Mouse (Mus musculus) large intestine, adult 2 months (tissue): ENCODE measurements at regions not wholly inside any gene's neighbourhood (a gene's known extent, or its start where the extent isn't known, plus 50 kb on each side); places are given as distances from the start of the nearest gene placed in this dataset.

Experiments used
- DNase-seq: peaks from one replicate; pipeline ENCODE4 v3.0.0-alpha.2; 2012; ENCODE audit warnings: low read depth, low spot score
- WGBS: fragments of 180-500 bp; shearing (Covaris S2); methylation state at CpG from one replicate; pipeline ENCODE4 v1.1.7; 2018; 5-methylcytosine and 5-hydroxymethylcytosine counted together

DNA sequence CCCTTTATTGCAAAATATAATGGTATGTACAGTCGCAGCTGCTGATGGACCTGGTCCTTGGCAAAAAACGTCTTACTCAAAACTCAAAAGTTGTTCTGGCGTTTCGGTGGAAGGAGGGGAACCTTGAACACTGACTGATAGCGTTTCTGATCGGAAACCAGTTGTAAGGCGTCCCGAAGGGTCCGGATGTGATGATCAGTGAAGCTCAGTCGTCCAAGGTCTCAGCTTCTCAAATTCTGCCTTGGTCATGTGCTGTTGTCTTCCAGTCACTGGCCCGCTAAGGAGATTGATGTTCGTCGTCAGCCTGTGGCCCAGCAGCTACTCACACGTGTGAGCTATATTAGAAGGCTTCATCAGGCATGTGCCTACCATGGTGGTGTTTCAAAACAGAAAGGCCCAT is 173.5 kb downstream of the Slc38a4 start:
- no peak for DNase-seq
- WGBS, result 80% methylated on average over 14 of the region's 14 CpGs

DNA sequence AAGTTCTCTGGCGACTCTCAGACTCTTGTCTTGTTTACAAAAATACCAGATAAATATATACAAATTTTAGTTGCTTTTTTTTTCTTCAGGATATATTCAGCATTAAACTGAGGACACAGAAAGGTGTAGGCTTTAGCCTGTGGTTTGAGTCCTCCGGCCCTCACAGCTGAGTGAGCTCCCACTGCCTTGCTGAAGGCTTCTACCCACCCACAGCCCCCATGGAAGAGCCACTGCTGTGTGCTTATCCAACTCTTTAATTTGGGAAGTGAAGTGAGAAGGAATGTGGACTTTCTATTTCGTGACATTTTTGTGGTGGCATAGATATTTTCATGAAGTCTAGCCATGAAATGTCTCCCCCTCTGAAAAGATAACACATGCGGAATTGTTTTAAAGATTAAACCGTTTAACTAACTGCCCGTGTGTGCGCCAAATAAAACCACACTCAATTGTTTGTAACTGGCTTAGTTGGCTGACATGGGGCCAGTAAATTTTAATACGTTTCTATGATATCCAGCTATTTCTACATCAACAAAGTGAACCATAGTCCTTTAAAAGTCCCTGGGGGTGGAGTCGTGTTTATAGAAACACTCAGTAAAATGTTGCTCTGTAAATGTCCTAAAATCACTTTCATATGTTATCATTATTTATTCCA is 174.1 kb downstream of the Slc38a4 start:
- no peak for DNase-seq
- 61% methylated on average over 9 of the region's 9 CpGs for WGBS

DNA sequence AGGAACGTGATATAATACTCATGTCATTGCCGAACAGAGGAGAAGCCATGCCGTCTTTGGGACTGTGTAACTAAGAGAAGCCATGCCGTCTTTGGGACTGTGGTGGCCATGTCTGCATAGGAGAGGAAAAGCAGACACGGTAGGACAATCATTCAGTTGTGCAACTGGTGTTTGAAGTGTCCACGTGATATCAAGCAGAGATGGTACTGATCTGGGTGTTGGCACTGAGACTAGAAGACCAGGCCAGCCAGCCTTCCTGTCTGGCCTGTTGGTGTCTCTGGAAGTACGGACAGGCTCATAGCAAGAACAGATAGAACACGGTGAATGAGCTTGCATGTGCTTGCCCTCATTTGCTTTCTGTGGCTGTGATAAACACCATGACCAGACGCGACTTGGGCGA is 175.7 kb downstream of the Slc38a4 start:
- WGBS, result 92% methylated on average over 11 of the region's 11 CpGs
- no peak for DNase-seq

DNA sequence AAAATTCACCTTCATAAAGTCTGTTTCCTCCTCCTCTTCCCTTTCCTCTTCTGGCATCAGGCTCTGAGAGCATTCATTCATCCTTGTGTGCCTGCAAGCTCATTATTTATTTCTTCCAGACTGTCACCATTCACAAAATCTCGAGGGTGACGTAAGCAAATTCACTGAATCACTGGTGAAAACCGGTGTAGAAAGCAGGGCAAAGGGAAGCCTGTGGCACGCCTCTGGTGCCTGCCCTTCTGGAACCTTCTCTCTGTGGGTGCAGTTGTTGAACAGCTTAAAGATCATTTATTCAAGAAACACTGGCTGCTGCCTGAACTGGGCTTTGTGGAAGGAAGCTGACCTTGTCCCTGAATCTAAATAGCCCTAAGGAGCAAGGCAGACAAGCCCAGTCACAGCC is 177.0 kb downstream of the Slc38a4 start:
- no peak for DNase-seq
- 39% methylated on average over 4 of the region's 4 CpGs for WGBS

DNA sequence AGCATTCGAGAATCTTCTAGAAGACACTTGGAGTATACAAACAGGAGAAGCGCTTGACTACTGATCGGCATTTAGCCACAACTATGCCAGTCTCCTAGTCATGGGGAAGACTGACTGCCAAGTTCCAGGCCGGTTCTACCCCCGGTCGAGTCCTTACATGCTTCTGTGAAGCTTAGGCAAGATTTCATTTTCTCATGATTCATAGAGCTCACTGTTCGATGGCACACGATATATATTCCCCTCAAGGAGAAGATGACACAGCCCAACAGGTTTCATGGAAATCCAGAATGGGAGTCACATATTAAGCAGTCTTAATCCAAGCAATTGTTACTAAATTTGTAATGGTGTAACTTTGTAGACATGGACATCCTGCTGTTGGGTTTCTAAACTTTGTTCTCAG is 177.8 kb downstream of the Slc38a4 start:
- DNase-seq, result no peak
- WGBS, result 88% methylated on average over 8 of the region's 8 CpGs

DNA sequence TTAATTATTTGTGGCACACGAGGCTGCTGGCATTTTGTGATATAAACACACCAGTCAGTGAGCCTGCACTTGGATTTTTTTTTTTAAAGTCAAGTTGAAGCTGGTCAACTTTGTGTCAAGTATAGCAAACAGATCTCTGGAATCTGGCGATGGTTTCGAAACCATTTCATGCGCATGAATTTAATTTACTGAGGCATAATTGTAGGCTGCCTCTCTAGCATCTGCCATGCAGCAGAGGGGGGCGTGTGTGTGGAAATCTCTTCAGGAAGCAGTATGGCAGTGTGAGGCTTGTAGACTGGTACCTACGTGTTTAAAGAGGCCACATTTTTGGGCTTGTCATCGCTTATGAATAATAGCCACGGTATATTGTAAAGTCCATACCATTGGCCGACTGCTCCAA is 177.7 kb upstream of the Slc38a2 start:
- DNase-seq, result no peak
- WGBS, result 75% methylated on average over 9 of the region's 9 CpGs

DNA sequence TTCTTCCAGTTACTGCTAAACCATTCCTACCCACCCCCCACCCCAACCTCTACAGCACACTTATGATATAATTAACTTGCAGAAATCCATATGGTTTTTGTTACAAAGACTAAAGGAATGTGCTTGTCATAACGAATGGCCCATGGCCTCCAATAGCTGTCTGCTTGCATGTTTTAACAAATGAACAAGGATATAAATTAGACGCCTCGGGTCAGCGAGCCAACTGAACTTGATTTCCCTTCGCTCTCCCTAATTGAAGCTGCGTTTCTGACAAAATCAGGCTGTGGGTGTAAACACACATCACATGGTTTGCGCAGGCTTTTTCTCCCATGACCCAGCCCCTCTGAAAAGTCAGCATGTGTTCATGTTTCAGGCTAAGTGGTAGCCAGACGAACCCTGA is 174.6 kb upstream of the Slc38a2 start:
- WGBS, result 68% methylated on average over 8 of the region's 8 CpGs
- no peak for DNase-seq

DNA sequence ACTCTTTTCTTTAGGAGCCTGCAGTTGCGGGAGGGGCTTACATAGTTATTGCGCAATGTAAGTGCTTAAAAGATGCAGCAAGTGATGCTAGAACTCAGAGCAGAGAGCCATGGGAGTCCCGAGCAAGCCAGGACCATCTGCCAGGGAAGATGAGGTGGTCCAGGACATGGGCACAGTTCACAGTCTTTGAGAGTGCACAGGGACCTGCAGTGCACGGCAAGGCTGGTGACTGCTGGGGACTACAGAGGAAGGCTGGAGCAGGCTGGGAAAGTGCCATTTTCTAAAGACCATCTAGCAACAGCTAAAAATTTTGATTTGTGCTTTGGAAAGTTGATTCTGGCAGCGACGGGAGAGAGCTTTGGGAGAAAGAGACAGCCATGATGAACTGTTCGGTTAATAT is 174.0 kb upstream of the Slc38a2 start:
- DNase-seq, result no peak
- WGBS, result 78% methylated on average over 7 of the region's 7 CpGs

DNA sequence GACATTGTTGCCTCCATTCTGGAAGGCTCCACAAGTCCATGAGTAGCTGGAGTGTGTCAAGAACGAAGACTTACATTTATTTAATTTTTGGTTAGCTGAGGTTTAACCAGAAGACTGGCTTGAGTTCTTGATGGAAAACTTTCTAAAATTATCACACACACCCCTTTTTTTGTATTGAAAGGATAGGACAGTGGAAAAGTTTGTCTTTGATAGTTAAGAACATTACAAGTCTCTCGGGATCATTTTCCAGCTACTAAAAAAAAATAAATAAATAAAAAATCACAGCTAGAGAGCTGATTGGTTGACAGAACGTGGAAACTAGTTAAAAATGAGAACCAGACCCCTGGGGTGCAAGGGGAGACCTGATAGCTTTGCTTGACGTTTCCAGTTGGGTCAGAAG is 173.6 kb upstream of the Slc38a2 start:
- no peak for DNase-seq
- WGBS, result 66% methylated on average over 4 of the region's 4 CpGs

DNA sequence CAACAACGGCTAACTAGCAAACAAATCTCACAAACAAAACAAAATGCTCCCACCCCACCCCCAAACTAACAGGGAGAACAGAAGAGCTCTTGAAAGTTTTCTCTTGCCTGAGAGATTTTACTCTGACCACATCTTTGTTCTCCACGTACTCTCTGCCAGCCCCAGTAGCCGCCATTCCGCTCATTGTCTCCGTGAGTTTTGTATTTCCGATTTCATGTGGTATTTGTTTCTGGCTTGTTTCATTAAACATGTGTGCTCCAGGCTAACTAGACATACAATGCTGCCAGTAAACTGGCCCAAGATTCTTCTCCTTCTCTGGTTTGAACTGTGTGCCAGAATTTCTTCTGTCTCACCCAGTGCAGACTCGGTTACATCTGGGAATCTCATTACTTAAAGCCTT is 168.2 kb upstream of the Slc38a2 start:
- no peak for DNase-seq

DNA sequence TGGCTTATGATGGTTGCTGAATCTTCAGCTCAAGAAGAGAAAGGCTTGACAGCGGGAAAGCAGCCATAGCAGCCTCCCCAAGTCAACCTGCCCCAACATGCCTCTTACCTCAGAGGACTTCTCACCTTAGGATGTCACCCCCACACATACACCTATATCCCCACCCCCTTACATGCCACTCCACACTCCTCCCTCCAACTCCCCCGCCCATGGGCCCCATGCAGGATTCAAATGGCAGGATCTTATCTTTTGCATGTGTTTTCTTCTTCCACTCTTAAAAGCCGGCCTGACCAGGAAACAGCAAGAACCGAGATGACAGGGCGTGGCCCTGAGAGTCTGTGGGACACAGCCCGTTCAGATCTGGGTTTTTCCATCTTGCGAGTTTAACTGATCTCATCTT is 166.4 kb upstream of the Slc38a2 start:
- 59% methylated on average over 7 of the region's 7 CpGs for WGBS
- no peak for DNase-seq

More for the DNA sequence above, 168.2 kb upstream of the Slc38a2 start:
- 78% methylated on average over 7 of the region's 7 CpGs for WGBS

DNA sequence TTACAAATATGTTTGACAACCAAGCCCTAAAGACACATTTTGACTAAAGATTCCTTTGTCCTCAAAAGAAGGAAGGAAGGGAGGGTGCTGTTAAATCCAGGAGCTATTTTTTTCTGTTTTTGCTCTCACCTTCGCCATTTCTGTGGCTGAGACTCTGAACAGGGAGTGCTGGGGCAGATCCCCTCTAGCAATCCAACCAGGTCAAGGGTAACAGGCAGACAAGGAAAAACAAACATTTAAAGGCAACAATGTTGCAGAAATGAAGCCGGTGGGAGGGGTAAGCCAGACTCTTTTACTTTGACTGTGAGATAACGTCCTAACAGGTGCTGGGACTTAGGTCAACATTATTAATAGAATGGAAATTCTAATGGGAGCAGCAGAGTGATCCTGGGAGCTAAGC is 158.2 kb upstream of the Slc38a2 start:
- WGBS, result 44% methylated on average over 3 of the region's 3 CpGs
- DNase-seq, result no peak

DNA sequence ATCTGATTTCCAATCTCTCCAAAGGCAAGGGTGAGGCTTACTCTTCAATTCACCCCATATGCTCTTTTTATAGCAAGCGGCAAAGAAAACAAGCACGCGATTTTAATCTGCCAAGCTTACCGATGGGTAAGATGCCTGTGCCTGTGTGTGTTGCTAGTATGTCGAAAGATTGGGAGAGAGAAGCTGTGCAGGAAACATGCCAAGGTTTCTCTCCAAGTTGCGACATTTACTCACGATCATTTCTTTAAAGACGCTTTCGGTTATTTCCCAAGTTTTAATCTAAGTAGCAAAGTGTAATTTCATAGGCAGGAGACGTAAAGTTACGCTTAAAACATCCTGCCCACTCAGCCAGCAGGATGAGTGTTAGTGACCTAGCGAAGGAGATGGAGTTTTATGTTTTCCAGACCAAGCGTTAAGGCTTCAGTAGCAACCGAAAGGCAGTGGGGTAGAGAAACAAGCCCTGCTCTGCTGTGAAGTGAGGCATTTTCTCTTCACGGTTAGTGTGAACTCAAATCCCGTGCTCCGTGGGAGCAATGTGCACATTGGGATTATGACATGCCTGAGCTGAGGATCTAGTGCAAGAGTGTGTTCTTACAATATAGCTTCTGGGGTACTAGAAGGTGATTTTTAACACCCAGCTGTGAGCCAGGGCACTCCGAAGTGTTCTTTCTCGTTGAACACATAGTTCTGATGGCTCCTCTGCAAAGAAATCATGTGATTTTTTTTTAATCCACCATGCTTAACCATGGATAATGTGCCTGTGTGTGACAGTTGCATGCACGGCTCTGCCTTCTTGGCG is 152.6 kb upstream of the Slc38a2 start:
- no peak for DNase-seq
- 82% methylated on average over 21 of the region's 21 CpGs for WGBS

DNA sequence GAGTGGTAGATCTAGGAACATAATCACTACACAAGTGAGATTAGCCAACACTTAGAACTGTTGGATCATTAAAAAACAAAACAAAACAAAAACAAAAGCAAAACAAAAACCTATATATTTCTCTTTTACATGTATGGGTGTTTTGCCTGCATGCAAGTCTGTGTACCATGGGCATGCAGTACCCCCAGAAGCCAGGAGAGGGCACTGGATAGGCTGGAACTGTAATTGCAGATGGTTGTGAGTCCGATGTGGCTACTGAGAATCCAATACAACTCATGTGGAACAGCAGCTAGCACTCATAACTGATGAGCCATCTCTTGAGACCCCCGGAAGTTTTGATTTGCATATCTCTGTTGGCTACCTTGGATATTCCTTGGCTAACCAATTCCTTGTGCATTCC is 148.6 kb upstream of the Slc38a2 start:
- no peak for DNase-seq
- 86% methylated on average over 2 of the region's 2 CpGs for WGBS

DNA sequence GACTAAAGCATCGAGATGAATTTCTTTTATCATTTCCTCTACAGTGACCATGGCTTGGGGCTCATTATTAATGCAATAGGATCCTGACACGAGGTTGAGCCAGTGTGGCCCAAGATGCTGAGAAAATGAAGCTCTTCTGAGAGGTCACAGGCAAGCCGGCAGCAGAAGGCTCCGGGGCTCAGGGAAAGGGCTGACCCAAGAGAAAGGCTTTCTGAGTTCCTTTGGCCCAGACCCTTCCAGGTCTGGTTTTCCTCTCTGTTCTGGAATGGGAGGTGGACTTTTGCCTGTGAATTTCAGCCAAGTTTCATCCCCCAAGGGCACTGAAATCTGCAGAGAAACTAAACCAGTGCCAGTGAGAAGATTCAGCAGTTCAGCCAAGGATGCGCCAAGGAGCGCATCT is 145.7 kb upstream of the Slc38a2 start:
- DNase-seq, result no peak
- WGBS, result 79% methylated on average over 6 of the region's 6 CpGs

DNA sequence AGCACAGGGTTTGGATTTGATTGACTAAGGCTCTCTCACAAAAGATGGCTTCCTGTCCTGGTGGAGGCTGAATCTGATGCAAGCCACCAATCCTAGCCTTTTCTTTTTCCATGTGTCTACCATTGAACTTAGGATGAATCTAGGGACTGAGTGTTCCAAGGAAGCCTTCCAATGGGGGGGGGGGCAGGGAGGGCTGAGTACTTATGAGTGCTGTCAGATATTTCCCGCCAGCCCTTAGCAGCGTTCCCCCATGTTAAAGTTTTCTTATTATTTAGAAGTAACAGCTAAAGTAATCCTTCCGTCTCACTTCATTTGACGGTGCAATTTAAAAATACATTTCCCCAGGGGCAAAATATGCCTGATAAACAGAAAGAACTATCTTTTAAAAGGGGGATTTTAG is 144.8 kb upstream of the Slc38a2 start:
- DNase-seq, result no peak
- 81% methylated on average over 4 of the region's 4 CpGs for WGBS

DNA sequence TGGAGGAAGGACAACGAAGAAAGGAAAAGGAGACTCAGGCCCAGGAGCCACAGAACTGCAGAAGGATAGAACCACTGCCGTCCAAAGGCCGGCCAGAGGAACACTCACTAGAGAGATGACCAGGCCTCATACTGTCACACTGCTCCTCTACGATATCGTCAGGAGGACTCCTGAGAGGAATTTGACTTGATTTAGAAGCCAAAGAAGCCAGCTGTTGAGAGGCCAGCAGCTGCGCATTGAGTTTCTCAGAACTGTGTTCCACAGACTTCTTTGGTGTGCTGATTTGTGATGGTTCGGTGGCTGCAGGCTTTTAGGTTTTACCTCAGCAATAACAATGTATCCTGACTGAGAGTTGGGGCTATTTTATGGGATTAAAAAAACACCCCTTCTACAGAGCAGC is 144.1 kb upstream of the Slc38a2 start:
- no peak for DNase-seq
- 76% methylated on average over 7 of the region's 7 CpGs for whole genome bisulfite sequencing

DNA sequence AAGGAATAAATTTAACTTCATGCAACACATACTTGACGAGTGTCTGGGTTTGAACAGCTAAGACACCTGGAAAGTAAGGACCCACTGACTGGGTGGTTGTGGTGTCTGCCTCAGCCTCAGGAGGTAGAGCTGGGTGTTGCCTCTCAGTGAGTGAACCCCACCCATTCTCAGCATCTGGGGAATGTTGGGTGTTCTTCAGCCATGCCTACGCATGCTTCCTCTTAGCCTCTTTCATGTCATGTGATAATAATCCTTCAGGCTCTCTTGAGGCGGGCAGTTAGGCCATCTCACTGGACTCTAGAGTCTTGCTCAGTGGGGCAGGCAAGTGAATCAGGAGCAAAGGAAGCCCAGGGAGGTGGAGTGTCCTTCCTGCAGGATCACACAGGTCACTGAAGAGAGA is 143.4 kb upstream of the Slc38a2 start:
- WGBS, result 64% methylated on average over 3 of the region's 3 CpGs
- DNase-seq, result no peak

DNA sequence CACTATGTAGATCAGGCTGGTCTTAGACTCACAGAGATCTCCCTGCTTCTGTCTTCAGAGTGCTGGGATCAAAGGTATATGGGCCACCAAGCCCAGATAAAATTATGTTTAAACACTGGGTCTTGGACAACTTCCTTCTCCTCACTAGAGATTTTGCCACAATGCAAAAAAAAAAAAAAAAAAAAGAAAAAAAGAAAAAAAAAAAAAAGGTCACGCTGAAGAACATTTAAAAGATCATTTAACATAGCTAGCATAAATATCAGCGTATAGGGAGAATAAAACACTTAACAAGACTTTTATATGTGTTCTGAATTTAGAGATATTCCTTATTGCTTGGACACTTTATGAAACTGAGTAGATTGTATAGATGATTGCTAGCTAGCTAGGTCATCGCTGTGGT is 137.1 kb upstream of the Slc38a2 start:
- DNase-seq, result no peak
- WGBS, result 59% methylated on average over 3 of the region's 3 CpGs

DNA sequence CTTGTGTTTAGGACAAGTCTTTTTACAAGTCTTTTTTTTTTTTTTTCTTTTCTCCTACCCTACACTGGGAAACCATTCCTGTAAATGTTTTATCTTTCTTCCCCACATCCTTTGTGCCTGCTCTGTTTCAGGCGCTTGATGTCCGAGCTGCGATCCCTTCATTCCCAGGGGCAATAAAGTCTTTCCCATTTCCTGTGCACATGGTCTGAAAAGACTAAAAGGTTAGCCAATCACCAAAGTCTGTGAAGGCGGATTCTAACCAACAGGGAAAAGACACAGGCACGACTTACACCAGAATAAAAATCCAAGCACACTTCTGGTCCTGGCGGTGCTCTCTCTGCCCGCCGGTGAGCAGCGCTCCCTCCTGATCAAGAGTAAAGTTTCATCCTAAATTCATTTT is 135.3 kb upstream of the Slc38a2 start:
- WGBS, result 26% methylated on average over 9 of the region's 9 CpGs

DNA sequence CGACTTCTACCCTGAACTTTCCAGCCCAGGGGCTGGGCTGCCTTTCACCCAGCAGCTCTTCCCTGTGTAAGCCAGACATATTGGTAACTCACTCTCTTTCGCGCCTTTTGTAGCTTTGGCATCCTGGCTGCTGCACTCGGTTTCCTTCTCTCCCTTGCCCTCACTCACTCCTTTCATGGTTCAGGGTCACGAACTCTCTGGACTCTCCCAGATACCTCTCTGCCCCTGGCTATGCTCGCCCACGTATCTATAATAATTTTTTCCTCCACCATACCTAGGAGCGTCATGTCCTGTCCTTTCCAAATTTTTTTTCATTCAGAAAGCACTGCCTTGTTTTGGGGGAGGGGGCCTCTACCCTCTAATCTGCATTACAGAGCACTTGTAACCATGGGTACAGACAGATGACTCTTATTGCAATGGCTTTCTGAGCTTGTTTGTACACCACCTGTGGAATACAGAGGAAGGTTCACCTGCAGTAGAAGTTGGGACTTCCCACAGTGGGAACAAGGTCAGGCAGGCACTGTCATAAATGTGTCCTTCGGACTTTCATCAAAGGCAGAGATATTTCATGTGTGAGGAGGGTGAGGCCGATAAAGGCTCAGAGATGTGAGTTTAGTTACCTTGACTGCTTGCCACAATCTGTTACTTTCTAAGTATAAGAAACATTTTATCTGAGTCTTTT is 134.8 kb upstream of the Slc38a2 start:
- WGBS, result 36% methylated on average over 10 of the region's 10 CpGs
- peak; percentile 72 for DNase-seq

More for the DNA sequence above, 135.3 kb upstream of the Slc38a2 start:
- DNase-seq, result peak; percentile 42
